Mouse (Mus musculus): Measurements from ENCODE around the gene Hnf4a. TPM values are rescaled to one million over a fixed set of nuclear protein-coding genes. Genes with fewer than 3 reads are reported as not detected.

Gene Hnf4a
- total RNA-seq, 1 experiment from 2014 or later = not detected

- DNase-seq = no peak
These were observed 16.0 kb upstream of the Hnf4a start for GRCm38 (mm10) chr2:163490656-163491055.

- no peak for DNase-seq
These were observed 15.3 kb upstream of the Hnf4a start for GRCm38 (mm10) chr2:163491351-163491750.

- DNase-seq = no peak
These were observed 14.6 kb upstream of the Hnf4a start, which contains the start of gene R3hdml for GRCm38 (mm10) chr2:163492018-163492417. TSS of gene R3hdml (plus strand) at chr2:163492318.

GRCm38 (mm10) chr2:163493031-163493430 is 13.6 kb upstream of the Hnf4a start:
- no peak for DNase-seq

GRCm38 (mm10) chr2:163493976-163494375 is 12.6 kb upstream of the Hnf4a start:
- DNase-seq = peak; percentile 15

GRCm38 (mm10) chr2:163494456-163494855 is 12.2 kb upstream of the Hnf4a start:
- no peak for DNase-seq

- DNase-seq = no peak
These were observed 4.4 kb upstream of the Hnf4a start for GRCm38 (mm10) chr2:163502219-163502618.

GRCm38 (mm10) chr2:163503191-163503590 is 3.4 kb upstream of the Hnf4a start:
- no peak for DNase-seq

GRCm38 (mm10) chr2:163525761-163526243 is 19.2 kb downstream of the Hnf4a start:
- no peak for DNase-seq

GRCm38 (mm10) chr2:163527497-163527896 is 20.9 kb downstream of the Hnf4a start:
- no peak for DNase-seq

- DNase-seq = no peak
These were observed 23.8 kb downstream of the Hnf4a start for GRCm38 (mm10) chr2:163530418-163530817.

GRCm38 (mm10) chr2:163531917-163532316 is 25.3 kb downstream of the Hnf4a start:
- DNase-seq = peak; percentile 83

- no peak for DNase-seq
These were observed 26.6 kb downstream of the Hnf4a start for GRCm38 (mm10) chr2:163533226-163533625.

GRCm38 (mm10) chr2:163534958-163535524 is 28.4 kb downstream of the Hnf4a start:
- DNase-seq = peak; percentile 88

- DNase-seq = no peak
These were observed 30.8 kb downstream of the Hnf4a start for GRCm38 (mm10) chr2:163537443-163537842.

GRCm38 (mm10) chr2:163538410-163538809 is 31.8 kb downstream of the Hnf4a start:
- no peak for DNase-seq

GRCm38 (mm10) chr2:163539321-163540040 is 32.9 kb downstream of the Hnf4a start:
- DNase-seq = no peak

- no peak for DNase-seq
These were observed 33.9 kb downstream of the Hnf4a start for GRCm38 (mm10) chr2:163540231-163541117.

GRCm38 (mm10) chr2:163541568-163542182 is 35.1 kb downstream of the Hnf4a start:
- DNase-seq = no peak

GRCm38 (mm10) chr2:163542674-163543073 is 36.1 kb downstream of the Hnf4a start:
- DNase-seq = no peak

GRCm38 (mm10) chr2:163546623-163547318 is 40.2 kb downstream of the Hnf4a start:
- DNase-seq = no peak

GRCm38 (mm10) chr2:163548822-163549221 is 42.2 kb downstream of the Hnf4a start:
- DNase-seq = no peak
